Mouse (Mus musculus): ENCODE measurements around the gene Gm20388. TPM values are rescaled to one million over a fixed set of nuclear protein-coding genes. Genes with fewer than 3 reads are reported as not detected.

Gene Gm20388
- total and polyA plus RNA-seq, 3 experiments: 0.02 to 0.05 TPM; not detected in 1

DNA sequence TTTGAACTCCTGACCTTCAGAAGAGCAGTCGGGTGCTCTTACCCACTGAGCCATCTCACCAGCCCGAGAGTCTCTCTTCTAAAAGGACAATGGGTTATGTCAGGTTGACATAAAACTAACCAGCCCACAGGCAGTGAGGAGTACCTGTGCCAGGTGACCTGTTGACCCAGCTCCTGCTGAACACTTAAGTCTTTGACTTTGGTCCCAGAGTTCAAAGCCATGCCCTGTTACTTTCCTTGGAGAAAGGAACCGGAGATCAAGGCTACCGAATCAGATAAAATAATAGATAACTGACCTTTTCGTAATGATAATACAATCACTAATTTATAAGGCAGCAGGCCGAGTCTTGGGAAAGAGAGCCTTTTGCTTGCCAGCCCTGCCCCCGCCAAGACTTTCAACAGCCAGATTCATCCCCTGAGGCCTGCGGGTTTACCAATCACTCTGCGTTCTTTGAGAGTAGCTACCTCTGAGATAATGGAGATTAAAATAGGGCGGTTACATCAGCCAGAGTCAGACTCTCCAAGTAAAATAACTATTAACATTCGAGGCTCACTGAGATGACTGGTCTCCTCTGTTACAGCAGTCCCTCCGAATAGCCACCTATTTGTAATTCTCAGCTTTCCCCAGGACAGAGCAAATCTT, 2021.5 kb downstream of the Gm20388 start:
- DNase-seq (ENCODE audit: low spot score) (no peak), ATAC-seq (ENCODE audit: extremely low read depth, insufficient number of reproducible peaks, low FRiP score, poor library complexity, severe bottlenecking) (no peak)
- Histone ChIP-seq H3K36me3 (replicated peaks) (no peaks in the 10 kb centered on the region), H3K4me3 (ENCODE audit: low read depth, low read length) (no peak overlapping the region), H3K9me3 (replicated peaks) (no peaks in the 10 kb centered on the region), H3K27me3 (ENCODE audit: insufficient read depth, low read length) (peaks cover 34% of the 10 kb centered on the region), H3K4me1 (ENCODE audit: insufficient read depth, low read depth, low read length) (peaks cover 15% of the 10 kb centered on the region)
- TF ChIP-seq GATA2 (IDR thresholded peaks at IDR 0.05; ENCODE audit: borderline replicate concordance, low read depth, low read length) (no peak), GATA1 (IDR thresholded peaks at IDR 0.05; ENCODE audit: borderline replicate concordance, low read length) (no peak)

DNA sequence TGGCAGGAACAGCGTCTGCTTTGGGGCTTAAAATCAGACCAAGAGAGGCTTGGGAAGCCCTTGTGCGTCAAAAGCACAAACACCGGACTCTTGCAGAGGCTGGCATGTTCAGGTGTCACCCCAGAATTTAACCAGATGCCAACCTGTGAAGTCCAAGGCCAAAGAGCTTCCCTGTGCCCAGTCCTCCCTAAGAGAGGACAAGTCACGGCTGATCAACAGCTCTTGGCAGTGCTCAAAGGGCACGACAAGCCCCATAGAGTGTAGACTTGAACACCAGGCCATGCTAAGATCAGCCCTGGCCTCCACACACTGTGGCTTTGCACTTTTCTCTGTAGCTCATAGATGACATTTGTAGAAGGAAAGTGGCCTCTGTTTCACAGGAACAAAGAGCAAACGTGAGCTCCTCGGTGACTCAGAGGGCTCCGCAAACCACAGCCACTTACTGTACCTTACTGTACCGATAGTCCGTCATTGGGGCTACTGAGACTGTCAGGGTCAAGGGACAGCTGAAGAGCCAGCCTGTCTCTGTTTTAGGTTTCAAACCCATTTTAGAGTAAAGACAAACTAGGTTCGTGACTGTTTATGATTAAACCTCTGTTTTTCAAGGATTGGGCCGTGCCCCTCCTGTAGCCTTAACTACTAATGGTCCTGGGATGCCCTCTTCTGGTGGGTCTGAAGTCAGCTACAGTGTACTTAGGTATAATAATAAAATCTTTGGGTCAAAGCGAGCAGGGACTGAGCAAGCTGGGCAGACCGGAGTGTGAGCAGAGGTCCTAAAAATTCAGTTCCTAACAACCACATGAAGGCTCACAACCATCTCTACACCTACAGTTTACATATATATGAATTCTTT, 2022.3 kb downstream of the Gm20388 start:
- no peak for DNase-seq (ENCODE audit: low spot score)

DNA sequence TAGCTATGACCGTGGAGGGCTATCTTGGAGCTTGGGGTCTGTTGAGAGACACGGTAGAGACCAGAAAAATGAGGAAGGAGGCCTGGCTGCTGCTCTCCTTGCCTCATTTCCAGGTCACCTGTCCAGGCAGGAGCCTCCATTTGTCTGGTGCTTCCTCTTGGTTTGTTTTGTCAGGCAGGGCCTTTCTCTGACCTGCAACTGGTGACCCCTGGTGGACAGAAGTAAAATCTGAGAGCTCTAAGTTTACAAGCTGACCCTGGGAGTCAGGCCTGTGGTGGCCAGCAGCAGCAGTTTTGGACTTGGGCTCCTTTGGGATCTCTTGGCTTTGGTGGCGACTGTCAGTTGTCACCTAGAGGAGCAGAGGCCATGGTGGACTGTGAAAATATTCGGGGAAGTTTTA, 2023.9 kb downstream of the Gm20388 start:
- Histone ChIP-seq H3K9me3 (replicated peaks) (no peaks in the 10 kb centered on the region), H3K4me3 (ENCODE audit: low read depth, low read length) (no peak overlapping the region), H3K4me1 (ENCODE audit: insufficient read depth, low read depth, low read length) (peaks cover 17% of the 10 kb centered on the region), H3K27me3 (ENCODE audit: insufficient read depth, low read length) (peaks cover 30% of the 10 kb centered on the region), H3K36me3 (replicated peaks) (no peaks in the 10 kb centered on the region)
- TF ChIP-seq GATA2 (IDR thresholded peaks at IDR 0.05; ENCODE audit: borderline replicate concordance, low read depth, low read length) (no peak), CTCF (IDR thresholded peaks at IDR 0.05; ENCODE audit: low read depth, low read length) (no peak), POLR2AphosphoS5 (IDR thresholded peaks at IDR 0.05; ENCODE audit: insufficient replicate concordance, low read depth, low read length) (no peak), GATA1 (IDR thresholded peaks at IDR 0.05; ENCODE audit: borderline replicate concordance, low read length) (no peak), TAL1 (conservative IDR thresholded peaks at IDR 0.05; ENCODE audit: low read depth, low read length) (no peak)
- DNase-seq (ENCODE audit: low spot score): no peak
- ATAC-seq (ENCODE audit: extremely low read depth, insufficient number of reproducible peaks, low FRiP score, poor library complexity, severe bottlenecking): peak; percentile 45; the same call in 1 of the 2 replicates

More for the DNA sequence above, 2022.3 kb downstream of the Gm20388 start:
- ATAC-seq (ENCODE audit: extremely low read depth, insufficient number of reproducible peaks, low FRiP score, poor library complexity, severe bottlenecking): no peak
- peaks cover 10% of the 10 kb centered on the region for H3K4me1 ChIP-seq (ENCODE audit: insufficient read depth, low read depth, low read length)
- TF ChIP-seq GATA1 (IDR thresholded peaks at IDR 0.05; ENCODE audit: borderline replicate concordance, low read length) (no peak), CTCF (IDR thresholded peaks at IDR 0.05; ENCODE audit: low read depth, low read length) (no peak), GATA2 (IDR thresholded peaks at IDR 0.05; ENCODE audit: borderline replicate concordance, low read depth, low read length) (no peak), TAL1 (conservative IDR thresholded peaks at IDR 0.05; ENCODE audit: low read depth, low read length) (no peak), POLR2AphosphoS5 (IDR thresholded peaks at IDR 0.05; ENCODE audit: insufficient replicate concordance, low read depth, low read length) (no peak)
- no peak overlapping the region for H3K4me3 ChIP-seq (ENCODE audit: low read depth, low read length)
- H3K27me3 ChIP-seq (ENCODE audit: insufficient read depth, low read length): peaks cover 35% of the 10 kb centered on the region
- no peaks in the 10 kb centered on the region for H3K36me3 ChIP-seq (replicated peaks)
- H3K9me3 ChIP-seq (replicated peaks): no peaks in the 10 kb centered on the region

DNA sequence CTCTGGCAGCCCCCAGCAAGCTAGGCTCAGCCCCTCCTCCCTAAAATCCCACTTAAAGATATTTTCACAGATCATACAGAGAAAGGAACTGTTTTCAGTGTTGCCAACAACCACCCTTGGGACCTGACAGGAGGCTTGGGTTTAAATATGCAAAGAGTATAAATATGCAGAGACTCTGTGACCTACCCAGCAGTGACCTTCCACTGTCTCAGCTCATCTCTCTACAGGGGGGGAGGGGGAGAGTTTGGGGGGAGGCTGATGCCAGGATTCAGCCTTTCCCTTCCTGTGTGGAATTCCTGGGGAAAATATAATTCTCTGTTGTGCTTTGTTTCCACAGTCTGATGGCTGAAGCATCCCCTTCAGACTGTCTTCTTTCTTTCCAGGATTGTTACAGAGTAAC, 2024.3 kb downstream of the Gm20388 start:
- Histone ChIP-seq H3K4me1 (ENCODE audit: insufficient read depth, low read depth, low read length) (peaks cover 17% of the 10 kb centered on the region), H3K27me3 (ENCODE audit: insufficient read depth, low read length) (peaks cover 34% of the 10 kb centered on the region), H3K9me3 (replicated peaks) (no peaks in the 10 kb centered on the region), H3K4me3 (ENCODE audit: low read depth, low read length) (no peak overlapping the region), H3K36me3 (replicated peaks) (no peaks in the 10 kb centered on the region)
- DNase-seq (ENCODE audit: low spot score) (no peak), ATAC-seq (ENCODE audit: extremely low read depth, insufficient number of reproducible peaks, low FRiP score, poor library complexity, severe bottlenecking) (no peak)
- TF ChIP-seq TAL1 (conservative IDR thresholded peaks at IDR 0.05; ENCODE audit: low read depth, low read length) (no peak), GATA2 (IDR thresholded peaks at IDR 0.05; ENCODE audit: borderline replicate concordance, low read depth, low read length) (no peak), GATA1 (IDR thresholded peaks at IDR 0.05; ENCODE audit: borderline replicate concordance, low read length) (no peak), CTCF (IDR thresholded peaks at IDR 0.05; ENCODE audit: low read depth, low read length) (no peak), POLR2AphosphoS5 (IDR thresholded peaks at IDR 0.05; ENCODE audit: insufficient replicate concordance, low read depth, low read length) (no peak)

DNA sequence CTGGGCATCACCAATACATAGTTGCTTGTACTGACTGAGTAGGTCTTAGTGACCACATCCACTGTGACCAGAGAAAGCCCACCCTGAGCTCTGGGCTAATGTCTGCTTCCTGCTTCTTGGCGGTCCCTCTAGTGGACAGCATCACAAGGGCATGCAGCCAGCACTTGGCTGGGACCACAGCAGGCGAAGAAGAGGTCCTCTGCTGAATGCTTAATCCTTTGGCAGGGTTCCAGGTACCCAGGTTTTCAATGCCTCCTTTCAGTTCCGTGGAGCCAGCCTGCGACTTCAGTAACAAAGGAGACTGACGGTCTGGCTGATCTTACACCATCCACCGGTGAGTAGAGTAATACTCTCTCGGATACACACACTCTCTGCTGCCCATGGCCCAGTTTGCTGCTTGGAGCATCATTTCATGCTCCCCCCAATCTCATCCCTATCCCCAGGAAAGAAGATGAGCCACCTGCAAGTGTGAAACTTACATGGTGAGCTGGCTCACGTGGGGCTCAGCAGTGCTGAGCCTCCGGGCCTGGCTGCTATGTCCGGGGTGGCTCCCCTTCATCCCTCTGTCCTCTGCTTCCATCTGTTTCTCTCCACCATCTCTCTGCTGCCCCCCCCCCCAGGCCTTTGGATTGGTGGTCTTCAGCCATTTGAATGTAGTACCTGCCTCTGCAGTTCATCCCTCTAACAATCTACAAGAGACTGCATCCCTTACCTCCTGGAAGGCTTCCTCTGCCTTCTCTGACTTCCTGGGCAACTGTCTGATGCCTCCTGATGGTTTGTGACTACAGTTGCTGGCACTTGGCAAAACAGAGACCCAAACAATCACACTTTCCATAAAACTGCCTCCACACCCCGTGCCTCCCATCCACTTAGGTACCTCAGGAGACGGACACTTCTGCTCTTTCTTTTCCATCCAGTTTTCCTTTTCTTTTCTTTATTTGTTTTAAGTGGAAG, 2025.0 kb downstream of the Gm20388 start:
- H3K4me1 ChIP-seq (ENCODE audit: insufficient read depth, low read depth, low read length): peaks cover 17% of the 10 kb centered on the region
- H3K36me3 ChIP-seq (replicated peaks): no peaks in the 10 kb centered on the region
- ATAC-seq (ENCODE audit: extremely low read depth, insufficient number of reproducible peaks, low FRiP score, poor library complexity, severe bottlenecking) (no peak), DNase-seq (ENCODE audit: low spot score) (no peak)
- H3K27me3 ChIP-seq (ENCODE audit: insufficient read depth, low read length): peaks cover 30% of the 10 kb centered on the region
- no peak for TF ChIP-seq TAL1 (conservative IDR thresholded peaks at IDR 0.05; ENCODE audit: low read depth, low read length)
- TF ChIP-seq GATA2 (IDR thresholded peaks at IDR 0.05; ENCODE audit: borderline replicate concordance, low read depth, low read length): no peak
- no peak for TF ChIP-seq CTCF (IDR thresholded peaks at IDR 0.05; ENCODE audit: low read depth, low read length)
- TF ChIP-seq POLR2AphosphoS5 (IDR thresholded peaks at IDR 0.05; ENCODE audit: insufficient replicate concordance, low read depth, low read length): no peak
- no peak for TF ChIP-seq GATA1 (IDR thresholded peaks at IDR 0.05; ENCODE audit: borderline replicate concordance, low read length)
- no peaks in the 10 kb centered on the region for H3K9me3 ChIP-seq (replicated peaks)
- no peak overlapping the region for H3K4me3 ChIP-seq (ENCODE audit: low read depth, low read length)

Data from G1E (cell line).